Mouse (Mus musculus) CH12.LX (cell line): Measurements from ENCODE around the gene Arhgap44. TPM values are rescaled to one million over a fixed set of nuclear protein-coding genes. Genes with fewer than 3 reads are reported as not detected.

Experiments used
- DNase-seq: peaks from one replicate; pipeline ENCODE4 v3.0.0-alpha.2; 2013; ENCODE audit errors: extremely low read depth
- H3K27ac ChIP-seq: 2 replicates; pipeline ENCODE4 v1.5.1; 2012; ENCODE audit warnings: low read depth, mild to moderate bottlenecking, control low read depth, moderate library complexity; ENCODE audit not compliant: insufficient read depth
- H3K27me3 ChIP-seq: replicated peaks from 2 replicates; pipeline ENCODE3; 2012; ENCODE audit warnings: inconsistent platforms
- H3K36me3 ChIP-seq, 2 experiments: replicated peaks in 1 of 2; 2 replicates each; pipeline versions ENCODE3 to v1.6.1; 2012; ENCODE audit warnings: inconsistent platforms in 1 of 2, low read length in 1 of 2, mild to moderate bottlenecking in 1 of 2, mixed read lengths in 1 of 2, moderate library complexity in 1 of 2; ENCODE audit not compliant: control insufficient read depth in 1 of 2, insufficient read depth in 1 of 2
- H3K4me1 ChIP-seq, 2 experiments: 2 replicates each; pipeline ENCODE4 v1.6.1; 2012; ENCODE audit warnings: inconsistent platforms in 1 of 2, moderate library complexity in 1 of 2; ENCODE audit not compliant: insufficient read depth in 2 of 2, control insufficient read depth in 1 of 2
- H3K4me2 ChIP-seq: 2 replicates; pipeline ENCODE4 v1.6.1; 2012; ENCODE audit warnings: low read depth, mild to moderate bottlenecking, control low read depth; ENCODE audit not compliant: poor library complexity, insufficient read depth, severe bottlenecking
- H3K4me3 ChIP-seq, 3 experiments: fragments of 150-350 bp in 1 of 3; sonication (generic) in 1 of 3; replicated peaks in 1 of 3; 2 replicates each; pipeline versions ENCODE3 to v1.5.1; 2011 to 2012; ENCODE audit warnings: low read depth in 2 of 3, low read length in 2 of 3, mild to moderate bottlenecking in 2 of 3, moderate library complexity in 2 of 3, control low read depth in 1 of 3, improper control_type of control experiment in 1 of 3, inconsistent platforms in 1 of 3, mixed read lengths in 1 of 3; ENCODE audit not compliant: poor library complexity in 1 of 3
- H3K79me2 ChIP-seq: replicated peaks from 2 replicates; pipeline ENCODE4 v1.6.1; 2012; ENCODE audit warnings: mild to moderate bottlenecking, moderate library complexity; ENCODE audit not compliant: control insufficient read depth, poor library complexity, insufficient read depth, severe bottlenecking; ENCODE audit errors: extremely low read depth
- H3K9ac ChIP-seq: 2 replicates; pipeline ENCODE4 v1.6.1; 2012; ENCODE audit warnings: low read depth, mild to moderate bottlenecking, control low read depth, moderate library complexity; ENCODE audit not compliant: insufficient read depth
- H3K9me3 ChIP-seq: replicated peaks from 2 replicates; pipeline ENCODE3; 2012; ENCODE audit warnings: low read length, inconsistent platforms, mixed read lengths
- BHLHE40 ChIP-seq: IDR thresholded peaks from 2 replicates; pipeline ENCODE4 v1.6.1; 2011; ENCODE audit warnings: mild to moderate bottlenecking, low read depth, low read length, improper control_type of control experiment
- CHD1 ChIP-seq: IDR thresholded peaks from 2 replicates; pipeline ENCODE4 v1.6.1; 2012; ENCODE audit warnings: low read depth, low read length, improper control_type of control experiment, inconsistent platforms
- CHD2 ChIP-seq: IDR thresholded peaks from 2 replicates; pipeline ENCODE4 v1.6.1; 2011; ENCODE audit warnings: low read length, improper control_type of control experiment
- GABPA ChIP-seq: IDR thresholded peaks from 2 replicates; pipeline ENCODE4 v1.6.1; 2012; ENCODE audit warnings: low read depth, low read length, improper control_type of control experiment, inconsistent platforms; ENCODE audit not compliant: insufficient replicate concordance
- IRF4 ChIP-seq: IDR thresholded peaks from 2 replicates; pipeline ENCODE4 v1.6.1; 2014; ENCODE audit warnings: low read depth, mild to moderate bottlenecking, inconsistent platforms, low read length, improper control_type of control experiment
- KAT2A ChIP-seq: IDR thresholded peaks from 2 replicates; pipeline ENCODE4 v1.6.1; 2012; ENCODE audit warnings: low read length, improper control_type of control experiment, inconsistent platforms; ENCODE audit not compliant: insufficient replicate concordance
- MAFK ChIP-seq: IDR thresholded peaks from 2 replicates; pipeline ENCODE4 v1.6.1; 2011; ENCODE audit warnings: low read length, improper control_type of control experiment; ENCODE audit not compliant: insufficient replicate concordance
- MEF2A ChIP-seq: IDR thresholded peaks from 2 replicates; pipeline ENCODE4 v1.6.1; 2014; ENCODE audit warnings: low read depth, mild to moderate bottlenecking, inconsistent platforms, low read length, improper control_type of control experiment, borderline replicate concordance
- MXI1 ChIP-seq: IDR thresholded peaks from 2 replicates; pipeline ENCODE4 v1.6.1; 2011; ENCODE audit warnings: mild to moderate bottlenecking, low read depth, low read length, improper control_type of control experiment
- NRF1 ChIP-seq: IDR thresholded peaks from 2 replicates; pipeline ENCODE4 v1.6.1; 2014; ENCODE audit warnings: low read depth, mild to moderate bottlenecking, inconsistent platforms, low read length, improper control_type of control experiment, moderate library complexity
- PAX5 ChIP-seq: IDR thresholded peaks from 2 replicates; pipeline ENCODE4 v1.6.1; 2012; ENCODE audit warnings: low read length, inconsistent platforms, mixed read lengths
- POLR2A ChIP-seq: IDR thresholded peaks from 2 replicates; pipeline ENCODE4 v1.6.1; 2011; ENCODE audit warnings: low read depth, mild to moderate bottlenecking, improper control_type of control experiment, low read length
- RCOR1 ChIP-seq: conservative IDR thresholded peaks from 2 replicates; pipeline ENCODE4 v1.6.1; 2012; ENCODE audit warnings: low read depth, mild to moderate bottlenecking, inconsistent platforms, low read length, improper control_type of control experiment
- SIN3A ChIP-seq: IDR thresholded peaks from 2 replicates; pipeline ENCODE4 v1.6.1; 2012; ENCODE audit warnings: low read length, improper control_type of control experiment, inconsistent platforms
- UBTF ChIP-seq: IDR thresholded peaks from 2 replicates; pipeline ENCODE4 v1.6.1; 2012; ENCODE audit warnings: low read depth, mild to moderate bottlenecking, inconsistent platforms, low read length, improper control_type of control experiment, moderate library complexity
- USF1 ChIP-seq: IDR thresholded peaks from 2 replicates; pipeline ENCODE4 v1.6.1; 2014; ENCODE audit warnings: low read depth, mild to moderate bottlenecking, inconsistent platforms, low read length, improper control_type of control experiment
- USF2 ChIP-seq: conservative IDR thresholded peaks from 2 replicates; pipeline ENCODE4 v1.6.1; 2011; ENCODE audit warnings: low read depth, low read length, improper control_type of control experiment
- ZC3H11A ChIP-seq: IDR thresholded peaks from 2 replicates; pipeline ENCODE4 v1.6.1; 2012; ENCODE audit warnings: low read depth, mild to moderate bottlenecking, inconsistent platforms, low read length, improper control_type of control experiment
- ZKSCAN1 ChIP-seq: IDR thresholded peaks from 2 replicates; pipeline ENCODE4 v1.6.1; 2012; ENCODE audit warnings: low read depth, inconsistent platforms, low read length, improper control_type of control experiment, borderline replicate concordance
- ZNF384 ChIP-seq: IDR thresholded peaks from 2 replicates; pipeline ENCODE4 v1.6.1; 2012; ENCODE audit warnings: low read depth, low read length, improper control_type of control experiment, inconsistent platforms
- dilution Hi-C: fragments of 300-500 bp; cut with MboI; formaldehyde crosslinking; loops from 2 replicates; pipeline ENCODE4 v1.14.3; 2020; ENCODE audit warnings: low sequenced_read_pairs; ENCODE audit not compliant: extremely low pct_unique_long_range_greater_than_20kb, extremely low pct_ligation_motif_present
- in situ Hi-C: fragments of 300-500 bp; cut with MboI; formaldehyde crosslinking; loops from 3 replicates; pipeline ENCODE4 v1.14.3; 2019; ENCODE audit warnings: low sequenced_read_pairs, low pct_ligation_motif_present, low pct_unique_long_range_greater_than_20kb, mixed read lengths
- polyA plus RNA-seq: library from polyadenylated mRNA; unstranded; fragments of >175 nt; gene quantifications from 2 replicates; pipeline ENCODE4 v1.2.1, GENCODE M21; 2012; ENCODE audit warnings: low read depth; ENCODE audit not compliant: insufficient read length
- total RNA-seq, 2 experiments: library from RNA; depleted of rRNA; stranded (reverse); fragments of 300-350 nt in 1 of 2; fragments of >200 nt in 1 of 2; gene quantifications; 2 replicates each; pipeline ENCODE4 v1.2.3; 2012 to 2014

Arhgap44 gene
- total and polyA plus RNA-seq, 3 experiments: 0.07 TPM; not detected in 2

DNA sequence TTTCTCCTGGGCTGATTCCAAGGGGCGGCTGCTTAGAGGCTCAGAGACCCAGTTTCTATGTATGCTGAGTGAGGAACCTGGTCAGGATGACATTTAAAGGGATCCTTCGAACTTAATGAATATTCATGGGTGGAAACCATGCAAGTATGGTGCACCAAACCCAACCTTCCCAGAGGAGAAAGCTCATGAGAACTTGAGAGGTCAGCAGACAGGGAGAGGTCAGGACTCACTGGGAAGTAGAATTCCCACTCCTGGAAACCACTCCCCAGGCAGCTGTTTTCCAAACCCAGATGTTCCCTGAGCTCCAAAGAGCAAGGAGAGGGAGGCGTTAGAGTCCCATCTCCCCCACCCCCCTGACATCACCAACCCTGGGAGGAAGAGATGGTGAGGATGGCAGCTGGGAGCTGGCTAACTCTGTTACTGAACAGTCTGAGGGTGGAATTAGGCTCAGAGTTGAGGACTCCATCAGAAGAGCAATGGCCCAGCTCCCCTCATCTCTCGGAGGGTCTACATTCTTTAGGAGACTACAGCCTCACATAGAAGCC is 65.2 kb downstream of the Arhgap44 start:
- no peak overlapping the region for H3K27ac ChIP-seq
- H3K36me3 ChIP-seq: no peaks in the 10 kb centered on the region
- TF ChIP-seq MXI1 (no peak), USF1 (no peak), ZC3H11A (no peak), MEF2A (no peak), SIN3A (no peak), USF2 (no peak), UBTF (no peak), POLR2A (no peak), ZKSCAN1 (no peak), PAX5 (no peak), GABPA (no peak), CHD1 (no peak), MAFK (no peak), ZNF384 (no peak), NRF1 (no peak), IRF4 (no peak)
- dilution Hi-C loops: no loop called here
- in situ Hi-C loops: no loop called here
- no peak overlapping the region for H3K4me2 ChIP-seq
- no peak overlapping the region for H3K9ac ChIP-seq
- DNase-seq: no peak
- H3K27me3 ChIP-seq: no peaks in the 10 kb centered on the region
- no peak overlapping the region for H3K4me3 ChIP-seq
- H3K79me2 ChIP-seq: no peaks in the 10 kb centered on the region
- no peaks in the 10 kb centered on the region for H3K9me3 ChIP-seq
- no peaks in the 10 kb centered on the region for H3K4me1 ChIP-seq

DNA sequence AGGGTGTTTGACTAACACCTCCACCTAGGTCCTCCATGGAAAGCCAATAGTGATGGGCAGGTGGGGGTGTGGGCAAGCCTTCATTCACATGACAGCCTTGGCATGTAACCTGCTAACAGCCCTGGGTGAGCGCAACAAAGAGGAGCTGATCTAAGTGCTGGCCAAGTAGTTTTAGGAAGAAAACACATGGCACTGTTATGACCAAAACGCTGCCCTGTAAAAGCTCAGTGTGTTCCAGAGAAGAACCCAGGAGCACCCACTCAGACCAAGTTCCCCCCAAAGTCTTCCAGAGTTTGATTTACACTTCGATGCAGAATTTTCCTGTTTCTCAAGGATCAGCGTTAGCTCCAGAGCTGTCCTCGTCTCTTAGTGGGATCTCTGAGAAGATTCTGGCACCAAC is 65.9 kb downstream of the Arhgap44 start:
- H3K4me1 ChIP-seq: no peaks in the 10 kb centered on the region
- no peak overlapping the region for H3K27ac ChIP-seq
- in situ Hi-C loops: no loop called here
- H3K27me3 ChIP-seq: no peaks in the 10 kb centered on the region
- H3K79me2 ChIP-seq: no peaks in the 10 kb centered on the region
- H3K36me3 ChIP-seq: no peaks in the 10 kb centered on the region
- H3K4me3 ChIP-seq: no peak overlapping the region
- no peak for DNase-seq
- no peaks in the 10 kb centered on the region for H3K9me3 ChIP-seq
- dilution Hi-C loops: no loop called here
- TF ChIP-seq KAT2A: no peak
- TF ChIP-seq RCOR1: no peak
- no peak for TF ChIP-seq CHD2
- no peak for TF ChIP-seq ZKSCAN1
- TF ChIP-seq BHLHE40: no peak
- no peak overlapping the region for H3K4me2 ChIP-seq
- no peak overlapping the region for H3K9ac ChIP-seq
